Mouse (Mus musculus) adrenal gland, adult (tissue): ENCODE data around the gene Smlr1.

Experiments
- DNase-seq, 2 experiments: peaks; one replicate each; pipeline ENCODE4 v3.0.0; 2022 to 2023; ENCODE audit warnings: low spot score in 1 of 2; ENCODE audit not compliant: inconsistent age in 2 of 2

Smlr1 gene

DNA sequence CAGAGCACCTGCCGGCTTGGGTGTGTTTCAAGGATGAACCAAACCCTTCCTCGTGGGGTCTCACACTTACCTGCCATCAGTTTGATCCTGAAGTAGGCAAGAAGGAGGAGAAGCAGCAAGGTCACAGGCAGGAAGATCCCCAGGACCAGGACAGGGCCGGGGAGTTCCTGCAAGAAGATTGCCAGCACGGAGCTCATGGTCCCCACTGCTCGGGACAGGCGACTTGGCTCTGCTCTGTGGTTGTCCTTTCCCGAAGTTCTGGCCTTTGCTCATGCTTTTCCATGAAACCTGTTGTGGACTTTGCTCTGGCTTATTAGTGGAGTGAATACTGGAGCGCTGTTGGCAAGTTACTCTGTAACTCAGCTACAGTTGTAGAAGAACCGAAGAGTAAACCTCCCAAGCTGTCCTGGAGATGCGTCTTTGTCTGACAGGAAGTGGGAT, at the start of gene Smlr1:
Gene Smlr1 (minus strand): TSS at position 377 of the 441 bp plus-strand sequence.
- DNase-seq: no peak

- no peak for DNase-seq
These were observed 48.8 kb upstream of the Smlr1 start for GRCm38 (mm10) chr10:25584899-25585298.

GRCm38 (mm10) chr10:25580066-25580465, 44.0 kb upstream of the Smlr1 start:
- DNase-seq: no peak

GRCm38 (mm10) chr10:25571319-25572240, 35.5 kb upstream of the Smlr1 start:
- peak in 1 of 2 experiments; percentile 19 for DNase-seq

GRCm38 (mm10) chr10:25552936-25553335, 16.9 kb upstream of the Smlr1 start:
- no peak for DNase-seq

- DNase-seq: no peak
These were observed 5.0 kb upstream of the Smlr1 start for GRCm38 (mm10) chr10:25541097-25541496.

GRCm38 (mm10) chr10:25539771-25540168, 3.7 kb upstream of the Smlr1 start:
- no peak for DNase-seq

GRCm38 (mm10) chr10:25539146-25539770, 3.2 kb upstream of the Smlr1 start:
- DNase-seq: peak in 1 of 2 experiments; percentile 51

GRCm38 (mm10) chr10:25538738-25539137, 2.7 kb upstream of the Smlr1 start:
- DNase-seq: no peak

DNA sequence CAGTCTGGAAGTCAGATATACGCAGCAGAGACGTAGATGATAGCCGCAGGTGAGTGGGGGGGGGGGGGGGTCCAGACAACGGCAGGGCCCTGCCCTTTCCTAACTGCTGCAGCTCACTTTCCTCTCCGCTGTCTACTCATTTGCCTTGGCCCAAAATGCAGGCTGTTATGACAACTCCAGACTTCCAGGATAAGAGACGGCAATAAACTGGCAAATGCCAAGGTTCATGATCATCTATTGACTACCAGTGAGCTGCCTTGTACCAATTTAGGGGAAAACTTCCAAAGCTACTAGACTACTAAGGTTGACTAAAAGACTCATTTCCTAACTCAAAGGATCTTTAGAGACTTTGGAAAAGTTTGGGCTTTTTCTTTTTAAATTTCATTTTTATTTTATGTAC, 554 bp upstream of the Smlr1 start:
- peak in 1 of 2 experiments; percentile 36 for DNase-seq

- no peak for DNase-seq
These were observed 1.6 kb downstream of the Smlr1 start for GRCm38 (mm10) chr10:25534467-25534866.

- no peak for DNase-seq
These were observed 2.4 kb downstream of the Smlr1 start for GRCm38 (mm10) chr10:25533513-25534246.

- no peak for DNase-seq
These were observed 3.0 kb downstream of the Smlr1 start for GRCm38 (mm10) chr10:25533105-25533504.

GRCm38 (mm10) chr10:25531335-25531734, 4.7 kb downstream of the Smlr1 start:
- DNase-seq: no peak

DNA sequence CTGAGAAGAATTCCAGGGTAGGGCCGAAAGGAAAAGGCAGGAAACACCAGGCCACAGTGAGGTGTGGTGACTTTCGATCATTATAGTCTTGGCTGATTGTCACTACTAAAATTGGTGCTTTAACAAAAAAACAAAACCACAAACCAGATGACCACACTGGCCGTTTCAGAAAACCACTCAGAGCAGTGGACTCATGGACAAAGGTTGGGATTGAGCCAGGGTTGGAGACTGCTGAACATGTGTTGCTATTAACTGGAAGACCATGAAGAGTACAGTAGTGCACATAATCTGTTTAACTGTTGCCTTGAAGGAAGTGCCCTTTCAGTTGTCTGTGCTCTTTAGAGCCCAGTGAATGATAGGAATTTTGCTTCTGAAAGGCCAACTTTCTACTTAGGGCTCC, 8.9 kb downstream of the Smlr1 start:
- no peak for DNase-seq

DNA sequence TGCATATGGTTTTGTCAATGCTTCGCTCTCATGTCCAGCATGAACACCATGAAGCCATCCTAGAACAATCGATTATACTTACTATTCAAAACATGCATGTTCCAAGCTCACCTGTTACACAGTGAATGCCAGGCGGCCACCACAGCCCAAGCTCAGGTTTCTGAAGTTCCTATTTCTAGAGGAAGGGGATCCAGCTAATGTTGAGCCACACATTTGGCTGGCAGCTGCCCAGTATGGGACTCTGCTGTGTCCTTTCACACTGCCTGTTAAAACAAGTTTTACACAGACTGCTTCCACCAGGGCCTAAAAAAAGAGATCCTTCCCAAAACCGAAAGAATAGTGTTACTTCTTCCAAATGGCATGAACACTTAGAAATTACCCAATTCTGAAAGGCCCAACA, 9.4 kb downstream of the Smlr1 start:
- no peak for DNase-seq

- no peak for DNase-seq
These were observed 9.9 kb downstream of the Smlr1 start for GRCm38 (mm10) chr10:25526156-25526555.

GRCm38 (mm10) chr10:25523727-25524126, 12.3 kb downstream of the Smlr1 start:
- DNase-seq: no peak

- peak in 1 of 2 experiments; percentile 7 for DNase-seq
These were observed 15.6 kb downstream of the Smlr1 start for GRCm38 (mm10) chr10:25520428-25520827.

DNA sequence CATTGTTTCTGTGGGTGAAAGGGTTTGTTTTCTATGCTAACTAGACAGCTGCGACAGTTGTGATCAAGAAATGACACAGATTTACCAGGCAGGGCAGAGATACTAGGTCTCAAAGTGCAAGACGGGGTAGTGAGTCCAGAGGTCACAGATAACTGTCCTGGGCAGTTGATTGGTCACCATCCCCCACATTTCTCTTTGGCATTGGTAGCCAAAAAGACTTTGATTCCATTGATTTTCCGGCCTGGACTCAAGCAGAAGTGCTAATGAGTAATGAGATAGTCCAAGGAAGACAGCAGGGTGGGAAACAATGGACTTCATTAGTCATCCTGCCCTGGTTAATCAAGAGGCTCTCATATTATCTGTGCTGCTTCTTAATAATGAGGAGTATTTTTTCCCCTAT, 16.1 kb downstream of the Smlr1 start:
- DNase-seq: no peak

- no peak for DNase-seq
These were observed 22.2 kb downstream of the Smlr1 start for GRCm38 (mm10) chr10:25513821-25514220.
